Mouse (Mus musculus): ENCODE measurements around the gene Mast4.

GRCm38 (mm10) chr13:103210746-103211145 is 123.6 kb downstream of the Mast4 start:
- no peak for TF ChIP-seq CTCF (IDR thresholded peaks at IDR 0.05; ENCODE audit: borderline replicate concordance, insufficient read depth, low read length)
- no peak for TF ChIP-seq POLR2A (IDR thresholded peaks at IDR 0.05; ENCODE audit: low read depth, low read length)
